Mouse (Mus musculus) thymus, postnatal 25 days (tissue): ENCODE results near the gene Isl1.

Experiments
- DNase-seq: peaks from one replicate; pipeline ENCODE4 v3.0.0; 2022

Gene Isl1

GRCm38 (mm10) chr13:116294151-116294461 is 15.4 kb downstream of the Isl1 start:
- DNase-seq, result no peak

GRCm38 (mm10) chr13:116293301-116294150 is 16.0 kb downstream of the Isl1 start:
- DNase-seq, result no peak

- no peak for DNase-seq
Observed at GRCm38 (mm10) chr13:116289655-116290054, 19.8 kb downstream of the Isl1 start.

- DNase-seq, result no peak
Observed at GRCm38 (mm10) chr13:116279207-116279772, 30.2 kb downstream of the Isl1 start.
